Mouse (Mus musculus): ENCODE results near the gene Il15ra.

Gene Il15ra

DNA sequence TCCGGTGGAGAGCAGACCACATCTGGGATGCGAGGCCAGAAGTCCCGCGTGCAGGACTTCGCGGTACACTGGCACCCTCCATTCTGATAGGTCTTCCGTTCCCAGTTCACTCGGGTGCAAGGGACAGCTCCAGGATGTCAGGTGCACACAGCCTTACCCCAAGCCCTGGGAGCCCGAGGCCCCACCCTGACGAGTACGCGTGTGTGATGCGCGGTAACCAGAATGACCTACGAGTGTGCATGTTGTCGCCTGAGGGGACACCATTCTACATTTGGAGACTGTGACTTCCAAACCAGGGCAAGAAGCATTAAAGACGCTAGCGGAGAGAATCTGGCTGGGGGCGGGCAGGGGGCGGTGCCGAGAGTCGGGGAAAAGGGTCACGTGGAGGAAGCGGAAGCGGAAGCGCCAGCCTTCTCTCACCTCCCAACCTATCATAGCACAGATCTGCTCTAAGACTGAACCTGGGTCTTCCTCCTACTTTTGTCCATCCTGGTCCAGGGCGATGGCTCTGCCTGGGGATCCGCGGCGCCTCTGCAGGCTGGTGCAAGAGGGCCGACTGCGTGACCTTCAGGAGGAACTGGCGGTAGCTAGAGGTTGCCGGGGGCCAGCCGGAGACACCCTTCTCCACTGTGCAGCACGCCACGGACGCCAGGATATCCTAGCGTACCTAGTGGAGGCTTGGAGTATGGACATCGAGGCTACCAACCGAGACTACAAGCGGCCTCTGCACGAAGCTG lies 73.2 kb downstream of the Il15ra start:
- peak; percentile 94 to 95 for DNase-seq

Measured in cerebellum, postnatal 10 days (tissue).